Mouse (Mus musculus): Measurements from ENCODE around the gene Spag17.

The Spag17 gene

GRCm38 (mm10) chr3:100162315-100163105 lies 277.3 kb downstream of the Spag17 start, which contains the start of the genes Gdap2 and Wdr3:
Gene Gdap2 (plus strand): TSS chr3:100162381.
Gene Wdr3 (minus strand): TSS chr3:100162407.
- peak; percentile 97 for DNase-seq (ENCODE audit: low read depth, low spot score)

- no peak for DNase-seq (ENCODE audit: low read depth, low spot score)
Observed at GRCm38 (mm10) chr3:100163556-100163955, 278.4 kb downstream of the Spag17 start.

GRCm38 (mm10) chr3:100164991-100165390 lies 279.8 kb downstream of the Spag17 start:
- DNase-seq (ENCODE audit: low read depth, low spot score), result no peak

GRCm38 (mm10) chr3:100176031-100176430 lies 290.8 kb downstream of the Spag17 start:
- DNase-seq (ENCODE audit: low read depth, low spot score), result no peak

- no peak for DNase-seq (ENCODE audit: low read depth, low spot score)
Observed at GRCm38 (mm10) chr3:100180471-100180870, 295.3 kb downstream of the Spag17 start.

- DNase-seq (ENCODE audit: low read depth, low spot score), result peak; percentile 47
Observed at GRCm38 (mm10) chr3:100189444-100189843, 304.2 kb downstream of the Spag17 start.

- no peak for DNase-seq (ENCODE audit: low read depth, low spot score)
Observed at GRCm38 (mm10) chr3:100189861-100190260, 304.7 kb downstream of the Spag17 start.
